Mouse (Mus musculus): ENCODE results near the gene Apc2.
"Not testable (repeated sequence)": the region's sequence is repeated elsewhere in the genome, so short reads cannot be mapped to it uniquely, and the experiment has no call there.

Gene Apc2

GRCm38 (mm10) chr10:80342749-80343424, 47.1 kb downstream of the Apc2 start:
- in situ Hi-C loops (cut with MseI, MboI) = no loop called here

- in situ Hi-C loops (cut with MseI, MboI) = no loop called here
Observed at GRCm38 (mm10) chr10:80343425-80343895, 47.7 kb downstream of the Apc2 start.

GRCm38 (mm10) chr10:80344131-80344661, 48.4 kb downstream of the Apc2 start:
- in situ Hi-C loops (cut with MseI, MboI) = no loop called here

- in situ Hi-C loops (cut with MseI, MboI) = no loop called here
Observed at GRCm38 (mm10) chr10:80345122-80345521, 49.3 kb downstream of the Apc2 start.

GRCm38 (mm10) chr10:80345929-80346328, 50.2 kb downstream of the Apc2 start:
- in situ Hi-C loops (cut with MseI, MboI) = not testable (repeated sequence)

GRCm38 (mm10) chr10:80347514-80347967, 51.8 kb downstream of the Apc2 start:
- in situ Hi-C loops (cut with MseI, MboI) = no loop called here

- in situ Hi-C loops (cut with MseI, MboI) = no loop called here
Observed at GRCm38 (mm10) chr10:80348244-80348781, 52.5 kb downstream of the Apc2 start, which contains the start of gene Adamtsl5. TSS of gene Adamtsl5 (minus strand) at chr10:80348412.

- in situ Hi-C loops (cut with MseI, MboI) = no loop called here
Observed at GRCm38 (mm10) chr10:80348981-80349380, 53.2 kb downstream of the Apc2 start.

- in situ Hi-C loops (cut with MseI, MboI) = no loop called here
Observed at GRCm38 (mm10) chr10:80350292-80350691, 54.5 kb downstream of the Apc2 start.

- in situ Hi-C loops (cut with MseI, MboI) = no loop called here
Observed at GRCm38 (mm10) chr10:80351896-80352295, 56.1 kb downstream of the Apc2 start.

- in situ Hi-C loops (cut with MseI, MboI) = no loop called here
Observed at GRCm38 (mm10) chr10:80352727-80353126, 57.0 kb downstream of the Apc2 start.

GRCm38 (mm10) chr10:80355431-80355830, 59.7 kb downstream of the Apc2 start:
- in situ Hi-C loops (cut with MseI, MboI) = no loop called here

GRCm38 (mm10) chr10:80356001-80356682, 60.4 kb downstream of the Apc2 start, which contains the start of gene Plk5:
TSS of gene Plk5 (plus strand) at chr10:80356459.
- in situ Hi-C loops (cut with MseI, MboI) = no loop called here

GRCm38 (mm10) chr10:80356737-80357136, 61.0 kb downstream of the Apc2 start:
- in situ Hi-C loops (cut with MseI, MboI) = no loop called here

- in situ Hi-C loops (cut with MseI, MboI) = no loop called here
Observed at GRCm38 (mm10) chr10:80357336-80357735, 61.6 kb downstream of the Apc2 start.

GRCm38 (mm10) chr10:80357994-80358639, 62.3 kb downstream of the Apc2 start:
- in situ Hi-C loops (cut with MseI, MboI) = no loop called here

- in situ Hi-C loops (cut with MseI, MboI) = no loop called here
Observed at GRCm38 (mm10) chr10:80363734-80364133, 68.0 kb downstream of the Apc2 start.

GRCm38 (mm10) chr10:80365736-80366135, 70.0 kb downstream of the Apc2 start:
- in situ Hi-C loops (cut with MseI, MboI) = no loop called here

Data from mouse trophoblast stem cell (cell line).